Mouse (Mus musculus) kidney, postnatal 36 days (tissue): ENCODE results near the gene Naa50.

Source experiments
- DNase-seq, 2 experiments: peaks; one replicate each; pipeline ENCODE4 v3.0.0; 2021 to 2022; ENCODE audit warnings: mixed read lengths in 2 of 2

The Naa50 gene

DNA sequence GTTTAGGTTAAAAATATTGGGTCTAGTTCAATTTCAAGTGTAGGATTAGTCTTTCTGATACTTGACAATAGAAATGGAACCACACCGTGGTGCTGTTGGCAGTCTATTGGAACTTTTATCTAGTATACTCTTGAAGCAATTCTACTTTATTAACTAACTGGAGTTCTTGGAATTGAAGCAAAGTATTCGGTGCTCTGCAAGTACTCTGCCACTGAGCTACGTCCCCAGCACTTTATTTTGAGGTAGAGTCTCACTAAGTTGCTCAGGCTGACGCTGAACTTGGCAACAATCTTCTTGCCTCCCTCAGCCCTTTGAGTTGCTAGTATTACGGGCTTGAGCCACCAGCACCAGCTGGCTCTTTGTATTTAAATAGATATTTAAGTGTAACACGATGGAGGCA lies 1.9 kb downstream of the Naa50 start:
- DNase-seq: peak; percentile 26 to 27

- no peak for DNase-seq
Observed at GRCm38 (mm10) chr16:44149002-44149767, 9.6 kb downstream of the Naa50 start.

DNA sequence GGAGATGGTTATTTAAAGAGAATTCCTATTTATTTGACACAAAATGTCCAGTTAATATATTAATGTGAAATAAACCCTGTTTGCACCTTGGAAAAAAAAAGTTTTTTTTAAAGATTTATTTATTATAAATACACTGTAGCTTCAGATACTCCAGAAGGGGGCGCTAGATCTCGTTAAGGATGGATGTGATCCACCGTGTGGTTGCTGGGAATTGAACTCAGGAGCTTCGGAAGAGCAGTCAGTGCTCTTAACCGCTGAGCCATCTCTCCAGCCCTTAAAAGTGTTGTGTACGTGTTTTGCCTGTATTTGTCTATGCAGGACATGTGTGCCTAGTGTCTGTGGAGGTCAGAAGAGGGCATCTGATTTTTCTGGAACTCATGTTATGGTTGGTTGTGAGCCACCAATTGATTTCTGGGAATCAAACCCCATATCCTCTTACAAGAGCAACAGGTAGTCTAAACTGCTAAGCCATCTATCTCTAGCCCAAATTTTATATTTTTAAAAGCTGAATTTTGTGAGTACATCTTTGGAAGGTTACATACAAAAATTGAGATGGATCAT lies 14.9 kb downstream of the Naa50 start:
- DNase-seq: no peak

DNA sequence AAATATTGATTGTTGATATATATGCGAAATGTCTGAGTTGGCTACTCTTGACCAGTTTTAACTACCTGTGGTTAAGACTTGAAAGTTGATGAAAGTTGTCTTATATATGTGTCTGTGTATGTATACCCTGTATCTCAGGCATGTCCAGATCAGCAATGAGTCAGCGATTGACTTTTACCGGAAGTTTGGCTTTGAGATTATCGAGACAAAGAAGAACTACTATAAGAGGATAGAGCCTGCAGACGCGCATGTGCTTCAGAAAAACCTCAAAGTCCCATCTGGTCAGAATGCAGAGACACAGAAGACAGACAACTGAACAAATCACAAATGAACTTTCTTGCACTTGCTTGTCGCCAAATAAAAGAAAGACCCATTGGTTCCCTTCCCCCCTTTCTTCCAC lies 19.7 kb downstream of the Naa50 start:
- DNase-seq: no peak

DNA sequence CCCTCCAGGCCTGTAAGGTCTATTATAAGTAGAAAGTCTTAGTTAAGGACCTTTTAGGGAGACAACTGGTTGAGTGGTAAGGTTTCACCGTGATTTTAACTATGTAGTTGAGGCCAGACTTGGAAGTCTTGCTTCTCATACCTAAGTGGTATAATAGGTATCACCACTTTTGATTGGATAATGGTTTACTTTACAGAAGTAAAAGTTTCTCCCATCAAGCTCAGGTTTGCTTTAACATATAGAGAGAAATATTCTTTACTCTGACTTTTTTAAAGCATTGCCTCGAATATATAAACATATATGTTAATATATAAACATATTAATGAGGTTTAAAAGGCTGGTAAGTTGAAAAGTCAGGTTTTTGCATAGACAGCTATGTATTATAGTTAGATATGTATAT lies 24.2 kb downstream of the Naa50 start:
- no peak for DNase-seq

- DNase-seq: no peak
Observed at GRCm38 (mm10) chr16:44165182-44165581, 25.6 kb downstream of the Naa50 start.

- DNase-seq: no peak
Observed at GRCm38 (mm10) chr16:44168990-44169389, 29.4 kb downstream of the Naa50 start.

DNA sequence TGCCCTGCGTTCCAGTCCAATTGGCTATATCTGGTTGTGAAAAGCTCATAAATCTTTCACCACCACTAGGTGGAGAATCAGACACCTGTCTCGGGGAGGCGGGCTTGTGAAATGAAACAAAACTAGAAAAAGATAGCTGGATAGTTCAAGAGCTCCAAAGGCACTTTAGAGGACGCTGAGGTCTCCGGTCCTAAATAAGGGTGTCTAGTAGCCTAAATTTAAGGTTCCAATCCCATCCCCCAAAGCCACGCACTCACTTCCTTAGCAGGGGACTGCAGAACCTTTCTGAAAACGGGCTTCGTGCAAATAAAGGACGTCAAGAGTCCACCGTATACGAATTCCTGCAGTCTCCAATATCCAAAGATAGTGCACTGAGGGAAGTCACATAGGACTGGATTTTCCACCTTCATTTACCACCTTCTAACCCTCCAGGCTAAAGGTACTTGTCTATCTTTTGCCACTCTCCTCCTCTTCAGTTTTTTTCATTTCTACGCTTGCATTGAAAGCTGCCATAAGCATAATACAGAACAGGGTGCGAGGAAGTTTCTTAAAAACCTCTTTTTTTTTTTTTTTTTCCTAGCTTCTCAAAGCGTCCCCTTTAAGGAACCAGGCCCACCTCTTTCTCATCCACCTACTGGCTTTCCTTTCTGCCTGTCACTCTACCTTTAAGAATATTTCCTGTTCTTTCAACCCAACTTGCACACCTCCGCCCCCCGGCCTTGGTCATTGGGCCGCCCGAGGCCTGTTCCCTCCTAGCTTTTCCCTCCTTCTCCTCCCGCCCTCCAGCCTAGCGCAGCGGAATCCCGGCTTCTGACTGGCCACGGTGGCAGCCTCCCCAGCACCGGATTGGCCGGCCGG lies 32.9 kb downstream of the Naa50 start:
- peak; percentile 98 to 100 for DNase-seq

- peak; percentile 29 to 76 for DNase-seq
Observed at GRCm38 (mm10) chr16:44173155-44173941, 33.7 kb downstream of the Naa50 start, which contains the start of gene Usf3. Gene Usf3, plus strand, starts transcription at chr16:44173246.

DNA sequence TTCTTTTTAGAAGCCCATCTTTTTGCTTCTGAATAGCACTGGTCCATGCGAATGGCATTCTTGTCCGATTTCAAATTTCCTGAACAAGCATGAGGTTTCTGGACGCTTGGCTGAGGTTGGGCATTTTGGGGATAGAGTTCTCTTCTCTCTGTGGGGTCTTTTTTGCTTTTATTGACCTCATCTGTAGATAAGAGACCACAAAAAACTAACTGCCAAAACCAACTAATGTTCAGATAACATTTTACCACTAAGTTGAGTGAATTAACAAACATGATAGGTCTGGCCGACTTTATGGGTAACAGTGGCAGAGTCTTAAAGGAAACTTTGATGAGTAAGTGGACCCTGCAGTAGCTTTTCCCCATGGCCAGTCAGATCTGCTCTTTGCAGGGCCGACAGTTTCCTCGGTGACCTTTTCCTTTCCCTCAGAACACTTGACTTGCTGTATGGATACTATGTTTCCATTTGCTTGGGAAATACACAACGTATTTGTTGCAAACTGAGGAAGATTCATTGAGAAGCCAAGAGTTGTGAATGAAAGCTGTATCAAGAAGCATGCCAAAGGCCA lies 34.4 kb downstream of the Naa50 start:
- no peak for DNase-seq

DNA sequence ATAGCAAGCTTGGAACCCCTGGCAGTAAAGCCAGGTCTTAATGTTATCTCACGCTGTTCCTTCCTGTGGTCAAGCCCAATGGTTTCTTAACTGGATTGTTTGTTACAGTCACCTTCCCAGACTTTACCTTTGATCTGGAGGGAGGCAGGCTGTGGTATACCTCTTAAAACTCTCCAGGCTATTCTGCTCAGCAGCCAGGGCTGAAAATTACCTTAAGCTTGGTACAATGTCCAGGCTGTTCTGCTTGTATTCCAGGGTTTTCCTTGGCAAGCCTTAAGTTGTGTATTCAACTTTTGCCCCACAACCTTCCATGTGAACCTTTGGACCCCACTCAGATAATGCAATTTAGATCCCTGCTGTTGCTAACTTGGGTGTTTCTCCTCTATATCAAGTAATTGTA lies 35.4 kb downstream of the Naa50 start:
- peak; percentile 51 to 79 for DNase-seq

GRCm38 (mm10) chr16:44176511-44176910 lies 36.9 kb downstream of the Naa50 start:
- no peak for DNase-seq

DNA sequence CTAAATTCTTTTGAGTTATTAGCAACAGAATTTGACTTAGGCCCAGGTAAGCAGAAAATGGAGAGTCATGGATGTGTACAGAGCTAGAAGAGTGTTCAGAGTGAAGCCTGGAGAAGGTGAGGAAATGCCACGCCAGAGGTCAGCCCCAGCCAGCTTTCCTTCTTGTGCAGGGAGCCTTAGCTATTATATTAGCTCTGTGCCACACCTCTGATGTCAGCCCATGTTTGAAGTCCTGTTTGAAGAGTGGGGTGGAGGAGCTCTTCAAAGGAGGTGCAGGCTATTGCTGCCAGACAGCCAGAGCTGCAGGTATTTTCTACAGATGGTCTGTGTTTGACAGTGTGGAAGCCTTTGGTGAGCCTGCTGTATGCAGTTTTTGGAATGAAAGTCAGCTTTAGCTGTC lies 38.9 kb downstream of the Naa50 start:
- DNase-seq: no peak

DNA sequence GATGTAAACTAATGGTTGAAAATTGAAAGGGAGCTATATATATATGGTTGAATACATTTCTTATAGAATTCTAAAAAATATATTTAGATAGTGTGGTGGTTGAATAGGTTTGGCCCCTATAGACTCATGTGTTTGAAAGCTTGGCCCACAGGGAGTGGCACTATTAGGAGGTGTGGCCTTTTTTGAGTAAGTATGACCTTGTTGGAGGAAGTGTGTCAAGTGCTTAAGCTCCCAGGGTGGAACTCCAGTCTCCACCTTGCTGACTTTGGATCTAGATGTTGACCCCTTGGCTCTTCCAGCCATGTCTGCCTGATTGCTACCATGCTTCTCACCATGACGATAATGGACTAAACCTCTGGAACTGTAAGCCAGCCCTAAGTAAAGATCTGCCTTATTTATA lies 43.0 kb downstream of the Naa50 start:
- DNase-seq: no peak

- DNase-seq: no peak
Observed at GRCm38 (mm10) chr16:44184769-44185168, 45.1 kb downstream of the Naa50 start.

DNA sequence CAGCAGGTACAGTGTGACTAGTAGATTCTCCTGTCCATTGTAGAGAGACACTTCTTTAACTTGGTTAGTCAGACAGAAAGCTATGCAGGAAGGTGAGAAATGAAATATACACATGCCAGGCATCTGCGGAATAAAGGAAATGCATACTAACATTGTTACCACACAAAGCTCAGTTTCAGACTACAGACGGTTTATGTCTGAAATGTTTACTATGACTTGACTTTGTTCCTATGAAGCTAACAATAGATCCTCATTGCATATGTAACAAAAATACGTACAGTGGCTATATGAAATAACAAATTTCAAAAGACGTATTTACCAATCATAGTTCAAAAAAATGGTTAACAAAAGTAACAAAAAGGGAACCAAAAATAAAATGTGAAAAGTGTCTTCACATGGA lies 47.5 kb downstream of the Naa50 start:
- DNase-seq: no peak

- no peak for DNase-seq
Observed at GRCm38 (mm10) chr16:44188766-44189165, 49.1 kb downstream of the Naa50 start.

DNA sequence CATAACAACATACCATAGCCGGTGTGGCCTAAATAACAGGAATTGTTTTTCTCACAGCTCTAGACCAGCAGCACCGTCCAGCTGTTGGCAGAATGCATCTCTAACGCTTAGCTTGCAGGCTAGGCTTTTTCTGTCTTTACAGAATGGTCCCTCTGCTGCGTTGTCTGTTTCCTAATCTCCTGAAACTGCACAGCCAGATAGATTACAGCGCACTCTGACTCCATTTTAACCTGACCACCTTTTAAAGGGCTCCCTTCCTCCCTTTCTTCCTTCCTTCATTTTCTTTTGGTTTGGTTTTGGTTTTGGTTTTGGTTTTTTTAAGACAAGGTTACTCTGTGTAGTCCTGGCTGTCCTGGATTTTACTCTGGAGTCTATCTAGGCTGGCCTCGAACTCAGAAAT lies 50.4 kb downstream of the Naa50 start:
- no peak for DNase-seq

GRCm38 (mm10) chr16:44190968-44191367 lies 51.3 kb downstream of the Naa50 start:
- DNase-seq: no peak

- DNase-seq: no peak
Observed at GRCm38 (mm10) chr16:44199066-44199703, 59.6 kb downstream of the Naa50 start.

DNA sequence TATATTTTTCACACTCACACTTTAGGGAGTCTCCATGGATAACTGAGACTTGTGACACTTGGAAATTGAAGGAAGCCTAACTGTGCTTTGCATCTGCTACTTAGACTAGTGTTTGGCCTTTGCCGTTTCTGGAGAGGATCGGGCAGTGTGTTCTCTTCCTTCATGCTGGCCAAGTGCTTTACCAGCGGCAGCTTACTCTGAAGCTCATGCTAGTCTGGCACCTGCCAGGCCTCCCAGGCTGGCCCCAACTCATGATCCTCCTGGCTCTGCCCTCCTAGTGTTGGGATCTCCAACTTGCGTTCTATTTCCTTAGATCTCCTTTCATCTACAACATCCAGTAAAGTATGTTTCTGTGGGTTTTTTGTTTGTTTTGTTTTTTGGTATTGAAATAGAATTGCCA lies 60.5 kb downstream of the Naa50 start:
- no peak for DNase-seq

- no peak for DNase-seq
Observed at GRCm38 (mm10) chr16:44204331-44204730, 64.7 kb downstream of the Naa50 start.
